Mouse (Mus musculus): ENCODE data around the gene Yy2. TPM values are rescaled to one million over a fixed set of nuclear protein-coding genes. Genes with fewer than 3 reads are reported as not detected.

The Yy2 gene
- polyA plus RNA-seq, 1 experiment: 0.77 TPM

DNA sequence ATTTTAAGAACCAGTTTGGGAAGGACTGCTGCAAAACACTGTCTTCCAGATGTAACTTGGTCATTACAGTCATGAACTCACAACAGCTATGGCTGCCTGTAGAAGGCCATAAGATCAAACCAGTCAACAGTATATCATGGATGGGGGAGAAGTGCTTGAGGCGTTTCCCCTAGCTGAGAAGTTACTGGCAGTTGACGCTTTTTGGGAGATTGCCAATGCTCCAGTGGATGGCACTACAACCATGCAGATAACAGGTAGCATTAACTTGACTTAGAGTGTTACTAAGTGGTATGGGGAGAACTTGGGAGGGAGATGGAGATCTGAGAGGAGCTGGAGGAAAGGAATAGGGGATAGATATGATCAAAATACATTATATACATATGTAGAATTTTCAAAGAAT is 5.9 kb upstream of the Yy2 start:
- Histone ChIP-seq H3K79me2 (ENCODE audit: control insufficient read depth, insufficient read depth) (peaks cover 8% of the 10 kb centered on the region), H3K4me3 (ENCODE audit: insufficient read depth, poor library complexity, severe bottlenecking) (no peak overlapping the region), H3K79me3 (ENCODE audit: low read depth) (no peaks in the 10 kb centered on the region), H3ac (ENCODE audit: control insufficient read depth, insufficient read length, low read depth) (no peak overlapping the region), H3K36me3 (ENCODE audit: control insufficient read depth, insufficient read depth) (peaks cover 7% of the 10 kb centered on the region), H3K27me3 (ENCODE audit: control insufficient read depth, insufficient read depth, insufficient read length) (no peaks in the 10 kb centered on the region)
- TF ChIP-seq MAX (IDR thresholded peaks at IDR 0.05) (no peak), FOSL1 (IDR thresholded peaks at IDR 0.05; ENCODE audit: insufficient read depth, low read length, poor library complexity, severe bottlenecking) (no peak), CEBPB (IDR thresholded peaks at IDR 0.05; ENCODE audit: low read depth) (no peak), MYOG (IDR thresholded peaks at IDR 0.05; ENCODE audit: control insufficient read depth, extremely low read depth, insufficient read length) (no peak), MYOD1 (IDR thresholded peaks at IDR 0.05; ENCODE audit: control insufficient read depth, insufficient read length, low read depth) (no peak)

DNA sequence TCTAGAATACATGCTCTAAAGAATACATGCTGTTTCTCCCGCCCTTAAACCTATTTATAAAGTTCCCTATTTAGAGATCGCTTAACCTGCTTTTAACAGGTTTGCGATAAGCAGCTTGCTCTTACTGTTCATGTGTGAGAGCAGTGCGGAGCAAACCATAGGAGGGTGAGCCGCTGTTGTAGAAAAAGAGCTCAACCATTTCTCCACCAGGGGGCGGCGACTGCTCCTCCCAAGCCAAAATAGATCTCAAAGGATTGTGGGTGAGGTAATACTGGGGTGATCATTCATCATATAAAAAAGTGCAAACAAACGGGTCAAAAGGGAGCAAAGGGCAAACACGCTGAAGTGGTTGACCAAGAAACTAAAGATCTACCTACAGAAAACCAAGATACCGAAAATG is 5.0 kb downstream of the Yy2 start:
- Histone ChIP-seq H3ac (ENCODE audit: control insufficient read depth, insufficient read length, low read depth) (no peak overlapping the region), H3K4me3 (ENCODE audit: insufficient read depth, poor library complexity, severe bottlenecking) (no peak overlapping the region), H3K36me3 (ENCODE audit: control insufficient read depth, insufficient read depth) (peaks cover 3% of the 10 kb centered on the region), H3K79me2 (ENCODE audit: control insufficient read depth, insufficient read depth) (no peaks in the 10 kb centered on the region), H3K27me3 (ENCODE audit: control insufficient read depth, insufficient read depth, insufficient read length) (no peaks in the 10 kb centered on the region), H3K79me3 (ENCODE audit: low read depth) (no peaks in the 10 kb centered on the region)
- TF ChIP-seq FOSL1 (IDR thresholded peaks at IDR 0.05; ENCODE audit: insufficient read depth, low read length, poor library complexity, severe bottlenecking): no peak
- no peak for TF ChIP-seq CEBPB (IDR thresholded peaks at IDR 0.05; ENCODE audit: low read depth)
- TF ChIP-seq USF1 (IDR thresholded peaks at IDR 0.05; ENCODE audit: low read depth): no peak
- TF ChIP-seq MYOG (IDR thresholded peaks at IDR 0.05; ENCODE audit: control insufficient read depth, extremely low read depth, insufficient read length): no peak
- TF ChIP-seq MYOD1 (IDR thresholded peaks at IDR 0.05; ENCODE audit: control insufficient read depth, insufficient read length, low read depth): no peak
- no peak for TF ChIP-seq CTCF (IDR thresholded peaks at IDR 0.05; ENCODE audit: control insufficient read depth, insufficient read depth, insufficient read length)
- TF ChIP-seq MAX (IDR thresholded peaks at IDR 0.05): no peak

DNA sequence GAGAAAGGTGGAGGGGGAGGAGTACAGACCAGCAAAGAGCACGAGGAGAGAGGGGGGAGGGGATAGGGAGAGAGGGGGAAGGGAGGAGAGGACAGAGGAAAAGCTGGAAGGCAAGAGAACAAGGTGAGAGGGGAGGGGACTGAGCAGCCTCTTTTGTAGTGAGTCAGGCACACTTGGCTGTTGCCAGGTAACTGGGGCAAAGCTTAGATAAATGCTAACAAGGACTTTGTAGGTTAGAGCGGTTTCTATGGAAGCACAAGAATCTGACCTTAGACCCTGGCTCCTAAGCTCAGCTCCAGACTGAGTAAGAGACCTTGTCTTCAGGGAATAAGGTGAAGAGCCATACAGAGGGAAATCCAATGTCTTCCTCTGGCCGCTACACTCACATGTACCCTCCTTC is 21.7 kb downstream of the Yy2 start:
- Histone ChIP-seq H3K79me3 (ENCODE audit: low read depth) (no peaks in the 10 kb centered on the region), H3K4me3 (ENCODE audit: insufficient read depth, poor library complexity, severe bottlenecking) (no peak overlapping the region), H3ac (ENCODE audit: control insufficient read depth, insufficient read length, low read depth) (no peak overlapping the region), H3K36me3 (ENCODE audit: control insufficient read depth, insufficient read depth) (peaks cover 6% of the 10 kb centered on the region), H3K79me2 (ENCODE audit: control insufficient read depth, insufficient read depth) (no peaks in the 10 kb centered on the region), H3K27me3 (ENCODE audit: control insufficient read depth, insufficient read depth, insufficient read length) (no peaks in the 10 kb centered on the region)
- TF ChIP-seq CEBPB (IDR thresholded peaks at IDR 0.05; ENCODE audit: low read depth) (no peak), USF1 (IDR thresholded peaks at IDR 0.05; ENCODE audit: low read depth) (no peak), MYOD1 (IDR thresholded peaks at IDR 0.05; ENCODE audit: control insufficient read depth, insufficient read length, low read depth) (no peak)

Other genes with a start within 250 kb of the Yy2 start
- gene Phex, start 153.7 kb downstream of the Yy2 start, polyA plus RNA-seq (2012; fragmentation: generic; extraction: Trizol): 0.63 TPM
- 39.1 TPM for gene Sms, start 76.7 kb downstream of the Yy2 start, polyA plus RNA-seq (2012; fragmentation: generic; extraction: Trizol)
- 7.2 TPM for gene Mbtps2, start 29.7 kb upstream of the Yy2 start, polyA plus RNA-seq (2012; fragmentation: generic; extraction: Trizol)
- 0.09 TPM for gene Smpx, start 129.9 kb upstream of the Yy2 start, polyA plus RNA-seq (2012; fragmentation: generic; extraction: Trizol)
- not detected for gene Klhl34, start 249.4 kb upstream of the Yy2 start, polyA plus RNA-seq (2012; fragmentation: generic; extraction: Trizol)

Measured in C2C12 (cell line).